Mouse (Mus musculus) lung, embryonic 14.5 days (tissue): Measurements from ENCODE around the gene Stk11ip. TPM values are rescaled to one million over a fixed set of nuclear protein-coding genes. Genes with fewer than 3 reads are reported as not detected.
A peak's percentile ranks its signal among the peaks of the same experiment; 100 is the strongest.

Experiments used
- ATAC-seq: fragments of 200-750 bp; cut with Nextera tagmentation; 2 replicates; pipeline ENCODE4 v1.8.0; 2017; ENCODE audit warnings: mild to moderate bottlenecking, moderate TSS enrichment, moderate library complexity; ENCODE audit not compliant: insufficient read depth
- DNase-seq: peaks from one replicate; pipeline ENCODE4 v3.0.0-alpha.2; 2015
- H3K27ac ChIP-seq: fragments of 300-500 bp; sonication (generic); 2 replicates; pipeline ENCODE4 v1.5.1; 2014; ENCODE audit warnings: low read depth, mild to moderate bottlenecking, moderate library complexity
- H3K27me3 ChIP-seq: fragments of 300-500 bp; sonication (generic); 2 replicates; pipeline ENCODE4 v1.6.1; 2014; ENCODE audit warnings: low read length, control low read depth; ENCODE audit not compliant: insufficient read depth
- H3K36me3 ChIP-seq: fragments of 300-500 bp; sonication (generic); 2 replicates; pipeline ENCODE4 v1.6.1; 2014; ENCODE audit warnings: control low read depth; ENCODE audit not compliant: insufficient read depth
- H3K4me1 ChIP-seq: fragments of 300-500 bp; sonication (generic); 2 replicates; pipeline ENCODE4 v1.6.1; 2014; ENCODE audit warnings: antibody characterized with exemption, control low read depth; ENCODE audit not compliant: insufficient read depth
- H3K4me2 ChIP-seq: fragments of 300-500 bp; sonication (generic); 2 replicates; pipeline ENCODE4 v1.6.1; 2014; ENCODE audit warnings: mild to moderate bottlenecking
- H3K4me3 ChIP-seq: fragments of 300-500 bp; sonication (generic); 2 replicates; pipeline ENCODE4 v1.5.1; 2014; ENCODE audit warnings: low read depth, low read length
- H3K9ac ChIP-seq: fragments of 300-500 bp; sonication (generic); 2 replicates; pipeline ENCODE4 v1.6.1; 2014
- H3K9me3 ChIP-seq: fragments of 300-500 bp; sonication (generic); 2 replicates; pipeline ENCODE4 v1.6.1; 2016; ENCODE audit warnings: low read depth, low read length, control low read depth
- CTCF ChIP-seq: IDR thresholded peaks from 2 replicates; pipeline ENCODE4 v1.5.1; 2016; ENCODE audit warnings: antibody characterized with exemption, low read depth
- WGBS: fragments of 180-500 bp; shearing (Covaris S2); extraction: QIAGEN DNeasy Blood & Tissue Kit; methylation state at CpG from one replicate; pipeline ENCODE4 v1.1.7; 2014; 5-methylcytosine and 5-hydroxymethylcytosine counted together
- polyA plus RNA-seq: library from polyadenylated mRNA; unstranded; fragments of >200 nt; fragmentation: Nextera tagmentation; extraction: Ambion mirVana; gene quantifications from 2 replicates; pipeline ENCODE4 v1.2.1, GENCODE M21; 2014

The Stk11ip gene
- polyA plus RNA-seq, 1 experiment from 2014 or later: 19.0 TPM

- H3K4me2 ChIP-seq: no peak overlapping the region
- H3K27ac ChIP-seq: no peak overlapping the region
- H3K4me3 ChIP-seq: no peak overlapping the region
- 86% methylated on average over 6 of the region's 6 CpGs for WGBS
- no peaks in the 10 kb centered on the region for H3K9me3 ChIP-seq
- H3K9ac ChIP-seq: no peak overlapping the region
- ATAC-seq (no peak), DNase-seq (no peak)
- no peaks in the 10 kb centered on the region for H3K27me3 ChIP-seq
- peaks cover 6% of the 10 kb centered on the region; the same call in 1 of the 2 replicates for H3K4me1 ChIP-seq
- no peaks in the 10 kb centered on the region; the same call in 1 of the 2 replicates for H3K36me3 ChIP-seq
- no peak for TF ChIP-seq CTCF
These were observed 23.0 kb downstream of the Stk11ip start for GRCm38 (mm10) chr1:75544351-75544750.

- peak; percentile 90 for ATAC-seq
- Histone ChIP-seq H3K4me1 (peaks cover 6% of the 10 kb centered on the region; the same call in 1 of the 2 replicates), H3K27me3 (no peaks in the 10 kb centered on the region), H3K4me2 (peak within 1 kb of the TSS; percentile 74), H3K9me3 (no peaks in the 10 kb centered on the region), H3K9ac (peak within 1 kb of the TSS; percentile 77), H3K36me3 (peaks cover 4% of the 10 kb centered on the region), H3K4me3 (peak within 1 kb of the TSS; percentile 66), H3K27ac (peak within 1 kb of the TSS; percentile 63)
- TF ChIP-seq CTCF: peak; percentile 57
- DNase-seq: peak; percentile 83
- 1% methylated on average over 47 of the region's 64 CpGs for WGBS
These were observed 24.9 kb downstream of the Stk11ip start, which contains the start of gene Slc4a3 for GRCm38 (mm10) chr1:75545965-75546956. Slc4a3 (plus strand) TSS chr1:75546266.

- DNase-seq: no peak
- TF ChIP-seq CTCF: no peak
- Histone ChIP-seq H3K4me2 (peak overlapping the region; percentile 74), H3K27ac (no peak overlapping the region), H3K9me3 (no peaks in the 10 kb centered on the region), H3K4me1 (peaks cover 6% of the 10 kb centered on the region; the same call in 1 of the 2 replicates), H3K36me3 (peaks cover 12% of the 10 kb centered on the region), H3K4me3 (no peak overlapping the region), H3K27me3 (no peaks in the 10 kb centered on the region), H3K9ac (no peak overlapping the region)
- ATAC-seq: no peak
- 92% methylated on average over 13 of the region's 13 CpGs for WGBS
These were observed 26.0 kb downstream of the Stk11ip start for GRCm38 (mm10) chr1:75547351-75547750.

DNA sequence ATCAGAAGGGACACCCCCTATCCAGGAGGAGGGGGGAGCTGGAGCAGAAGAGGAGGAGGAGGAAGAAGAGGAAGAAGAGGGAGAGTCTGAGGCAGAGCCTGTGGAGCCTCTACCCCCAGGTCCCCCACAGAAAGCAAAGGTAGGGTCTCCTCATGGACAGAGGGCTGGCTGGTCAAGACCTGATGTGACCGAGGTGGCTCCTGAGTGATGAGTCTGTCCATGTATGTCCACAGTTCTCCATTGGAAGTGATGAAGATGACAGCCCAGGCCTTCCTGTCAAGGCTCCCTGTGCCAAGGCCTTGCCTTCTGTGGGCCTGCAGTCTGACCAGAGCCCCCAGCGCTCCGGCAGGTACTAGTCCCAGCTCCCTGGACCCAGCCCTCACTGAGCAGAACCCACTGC, 26.8 kb downstream of the Stk11ip start:
- H3K27ac ChIP-seq: no peak overlapping the region
- peaks cover 6% of the 10 kb centered on the region; the same call in 1 of the 2 replicates for H3K4me1 ChIP-seq
- no peak for TF ChIP-seq CTCF
- no peak overlapping the region for H3K9ac ChIP-seq
- H3K36me3 ChIP-seq: peaks cover 16% of the 10 kb centered on the region
- H3K27me3 ChIP-seq: no peaks in the 10 kb centered on the region
- no peak overlapping the region for H3K4me3 ChIP-seq
- ATAC-seq (no peak), DNase-seq (no peak)
- no peaks in the 10 kb centered on the region for H3K9me3 ChIP-seq
- H3K4me2 ChIP-seq: no peak overlapping the region
- WGBS: 87% methylated on average over 3 of the region's 3 CpGs

DNA sequence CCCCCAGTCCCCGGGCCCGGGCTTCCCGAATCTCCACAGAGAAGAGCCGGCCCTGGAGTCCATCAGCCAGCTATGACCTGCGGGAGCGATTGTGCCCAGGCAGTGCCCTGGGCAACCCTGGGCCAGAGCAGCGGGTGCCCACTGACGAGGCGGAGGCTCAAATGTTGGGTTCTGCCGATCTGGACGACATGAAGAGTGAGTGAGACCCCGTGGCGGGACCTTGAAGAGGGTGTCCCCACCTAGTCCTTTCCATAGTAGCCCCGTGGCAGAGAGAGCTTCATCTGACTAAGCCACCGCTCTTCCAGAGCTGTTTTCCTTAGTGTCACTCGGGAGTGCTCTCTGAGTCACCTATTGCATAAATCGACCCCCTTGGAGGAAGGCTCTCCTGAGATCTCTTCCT, 27.5 kb downstream of the Stk11ip start:
- WGBS: 79% methylated on average over 17 of the region's 17 CpGs

DNA sequence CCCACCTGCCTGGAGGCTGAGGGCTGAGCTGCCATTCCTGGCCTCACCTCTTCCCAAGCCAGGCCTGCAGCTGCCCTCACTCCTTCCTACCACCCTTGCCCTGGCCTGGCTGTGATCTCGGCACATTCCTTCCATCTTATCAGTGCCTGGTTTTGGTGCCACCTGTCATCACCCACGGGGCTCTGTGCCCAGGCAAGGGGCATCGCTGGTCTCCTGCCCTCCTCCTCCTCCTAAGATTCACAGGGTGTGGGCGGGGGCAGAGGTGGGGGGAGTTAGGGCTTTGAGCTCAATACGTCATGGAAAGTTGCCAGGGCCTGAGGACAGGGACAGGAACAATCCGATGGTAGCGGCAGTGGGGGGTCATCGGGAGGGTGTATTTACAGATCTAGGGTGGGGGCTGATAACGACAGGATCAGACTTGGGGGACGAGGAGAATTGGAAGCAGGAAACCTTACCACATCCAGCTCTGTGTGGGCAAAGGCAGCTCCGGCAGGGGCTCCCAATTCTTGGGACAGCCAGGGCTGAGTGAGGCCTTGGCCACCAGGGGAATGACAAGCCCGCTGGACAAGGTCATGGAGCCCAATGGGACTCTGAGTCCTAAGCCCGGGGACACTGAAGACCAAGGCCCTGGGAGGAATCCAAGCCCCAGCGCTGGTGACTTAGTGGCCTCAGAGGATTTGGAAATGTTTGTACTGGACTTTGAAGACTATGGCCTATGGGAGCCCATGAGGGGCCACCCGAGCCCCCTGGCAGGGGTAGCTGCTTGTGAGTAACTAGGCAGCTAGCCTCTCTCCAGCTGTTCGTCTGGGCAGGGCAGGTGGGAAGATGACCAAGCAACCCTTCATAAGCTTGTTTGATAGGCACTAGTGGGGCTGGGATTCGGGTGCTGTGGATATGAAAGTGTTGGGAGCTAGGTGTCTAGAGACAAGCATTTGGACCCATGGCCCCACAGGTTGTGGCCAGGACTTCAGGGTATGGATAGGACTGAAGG, 28.3 kb downstream of the Stk11ip start:
- no peak overlapping the region for H3K27ac ChIP-seq
- no peak overlapping the region for H3K9ac ChIP-seq
- ATAC-seq: no peak
- H3K27me3 ChIP-seq: no peaks in the 10 kb centered on the region
- H3K4me2 ChIP-seq: no peak overlapping the region
- H3K9me3 ChIP-seq: no peaks in the 10 kb centered on the region
- TF ChIP-seq CTCF: no peak
- H3K4me1 ChIP-seq: peaks cover 6% of the 10 kb centered on the region; the same call in 1 of the 2 replicates
- H3K4me3 ChIP-seq: no peak overlapping the region
- H3K36me3 ChIP-seq: peaks cover 22% of the 10 kb centered on the region
- DNase-seq: no peak
- 67% methylated on average over 17 of the region's 17 CpGs for WGBS

More for the DNA sequence above, 27.5 kb downstream of the Stk11ip start:
- peaks cover 20% of the 10 kb centered on the region for H3K36me3 ChIP-seq
- no peaks in the 10 kb centered on the region for H3K27me3 ChIP-seq
- no peak overlapping the region for H3K4me2 ChIP-seq
- H3K27ac ChIP-seq: no peak overlapping the region
- no peaks in the 10 kb centered on the region for H3K9me3 ChIP-seq
- no peak overlapping the region for H3K4me3 ChIP-seq
- no peak for TF ChIP-seq CTCF
- peaks cover 6% of the 10 kb centered on the region; the same call in 1 of the 2 replicates for H3K4me1 ChIP-seq
- ATAC-seq: no peak
- DNase-seq: no peak
- no peak overlapping the region for H3K9ac ChIP-seq
